Mouse (Mus musculus) thymus, postnatal 4 days (tissue): ENCODE measurements around the gene Tbk1.

ENCODE experiments used
- DNase-seq: peaks from one replicate; pipeline ENCODE4 v3.0.0; 2021

Gene Tbk1

DNA sequence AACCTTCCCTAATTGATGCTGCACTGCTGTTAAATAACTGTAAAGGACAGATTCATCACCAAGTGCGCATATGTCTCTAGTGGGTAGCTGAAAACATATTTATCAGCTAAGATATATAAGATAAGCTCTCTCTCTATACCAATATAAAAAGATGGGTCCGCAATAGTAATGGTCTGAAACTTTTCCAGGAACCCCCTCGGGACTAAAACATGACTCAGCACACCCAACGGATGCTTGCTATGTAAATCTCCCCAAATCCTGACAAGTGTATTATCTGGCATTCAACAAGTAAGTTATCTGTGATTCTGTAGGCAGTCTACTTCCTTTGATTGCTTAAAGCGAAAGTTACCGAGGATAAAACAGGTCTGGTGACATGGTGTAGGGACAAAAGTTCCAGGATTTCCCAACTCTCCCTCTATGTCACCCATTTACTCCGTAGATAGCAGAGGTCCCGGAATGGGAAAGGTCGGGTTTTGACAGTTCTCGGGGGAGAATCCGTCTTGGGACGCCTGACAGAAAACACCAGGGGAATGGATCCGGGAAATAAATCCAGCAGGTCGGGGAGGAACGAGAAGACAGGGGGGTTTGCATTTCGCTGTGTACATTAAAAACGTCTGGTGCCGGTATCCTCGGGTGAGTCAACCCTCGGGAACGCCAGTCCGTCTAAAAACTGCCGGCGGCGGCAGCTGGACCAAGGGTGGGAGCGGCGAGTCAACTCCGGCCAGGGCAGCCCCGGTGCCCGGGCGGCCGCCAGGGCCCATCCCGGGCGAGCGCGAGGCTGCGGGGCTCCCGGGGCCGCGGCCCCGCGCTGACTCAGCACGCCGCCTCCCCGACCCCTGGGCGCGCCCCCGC, 570 bp downstream of the Tbk1 start:
- no peak for DNase-seq

DNA sequence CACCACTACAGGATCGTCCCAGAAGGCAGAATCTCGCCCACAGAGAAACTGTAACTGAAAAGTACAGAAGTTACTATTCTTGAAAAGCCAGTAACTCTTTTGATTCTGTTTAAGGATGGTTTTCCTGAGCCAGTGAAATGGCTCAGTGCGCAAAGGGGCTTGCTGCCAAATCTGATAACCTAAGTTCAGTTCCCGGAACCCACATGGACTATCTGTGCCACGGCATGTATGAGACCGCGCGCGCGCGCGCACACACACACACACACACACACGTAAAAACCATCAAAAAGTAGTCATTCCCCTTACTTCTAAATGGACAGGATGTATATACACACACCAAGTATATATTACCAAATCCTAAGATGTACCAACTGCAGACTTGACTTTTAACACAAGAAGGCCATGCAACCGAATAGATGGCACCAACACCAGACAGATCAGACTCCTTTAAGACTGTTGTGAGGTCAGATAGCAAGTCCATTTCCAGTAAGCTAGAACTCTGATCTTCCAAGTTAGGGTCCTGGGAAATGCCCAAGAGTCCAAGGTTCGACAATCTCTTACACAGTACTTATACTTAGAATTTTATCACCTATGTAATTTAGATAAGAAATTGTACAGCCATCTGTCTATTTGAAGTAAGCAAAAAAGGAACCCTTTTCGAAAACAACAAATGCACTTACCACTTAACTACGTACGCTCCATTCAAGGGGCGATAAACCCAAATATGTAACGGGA, 1.4 kb downstream of the Tbk1 start:
- DNase-seq, result no peak

- DNase-seq, result no peak
Observed at GRCm38 (mm10) chr10:121584033-121584432, 2.6 kb downstream of the Tbk1 start.

DNA sequence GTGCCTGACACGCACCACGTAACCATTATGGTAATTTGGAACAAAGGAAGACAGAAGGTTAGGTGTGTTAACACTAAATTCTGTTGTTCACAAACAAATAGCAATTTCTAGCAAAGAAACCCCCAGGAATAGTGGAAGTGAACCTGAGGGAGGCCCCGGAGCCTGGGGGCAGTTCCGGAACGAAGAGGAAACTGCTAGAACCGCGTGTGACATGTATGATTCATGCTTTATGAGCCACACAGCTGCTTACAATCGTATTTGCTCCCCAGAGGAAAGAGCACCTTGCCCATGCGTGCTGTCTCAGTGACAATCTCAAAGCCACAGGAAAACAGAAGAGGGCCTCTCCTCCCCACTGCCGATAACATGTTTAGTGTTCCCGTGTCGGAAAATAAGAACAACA, 3.6 kb downstream of the Tbk1 start:
- no peak for DNase-seq

GRCm38 (mm10) chr10:121582287-121582686, 4.3 kb downstream of the Tbk1 start:
- no peak for DNase-seq

DNA sequence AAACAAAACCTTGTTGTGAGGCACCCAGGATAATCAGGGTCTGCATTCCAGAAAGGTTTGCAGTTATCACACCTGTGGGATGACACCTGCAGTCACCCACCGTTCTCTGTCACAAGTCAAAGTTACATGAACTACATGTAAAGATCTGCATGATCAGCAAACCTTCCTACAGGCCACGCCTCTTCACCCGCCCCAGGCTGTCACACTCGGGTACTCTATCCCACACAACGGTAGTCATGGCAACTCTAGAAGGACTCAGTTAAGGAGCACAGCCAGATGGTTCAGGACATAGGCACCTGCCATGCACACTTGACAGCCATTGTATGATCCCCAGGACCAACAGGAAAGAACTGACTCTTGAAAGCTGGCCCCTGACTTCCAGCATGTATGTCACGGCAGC, 5.2 kb downstream of the Tbk1 start:
- DNase-seq, result no peak

DNA sequence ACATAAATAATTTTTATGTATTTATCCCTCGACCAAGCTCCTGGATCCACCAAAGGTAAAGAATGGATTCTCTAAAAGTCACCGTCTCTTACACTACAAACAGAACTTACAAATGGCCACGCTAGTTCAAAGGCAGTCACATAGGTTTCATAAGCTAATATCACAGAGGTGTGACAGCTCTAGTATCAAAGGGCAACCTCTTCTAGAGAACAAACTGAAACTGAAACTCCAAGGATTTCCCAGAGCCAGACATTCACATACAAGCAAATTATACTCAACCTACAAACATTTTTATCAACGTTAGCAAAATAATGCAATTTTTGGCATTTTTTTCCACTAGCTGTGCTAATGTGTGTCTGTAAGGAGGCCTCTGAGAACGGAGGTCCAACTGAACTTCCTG, 6.2 kb downstream of the Tbk1 start:
- no peak for DNase-seq

DNA sequence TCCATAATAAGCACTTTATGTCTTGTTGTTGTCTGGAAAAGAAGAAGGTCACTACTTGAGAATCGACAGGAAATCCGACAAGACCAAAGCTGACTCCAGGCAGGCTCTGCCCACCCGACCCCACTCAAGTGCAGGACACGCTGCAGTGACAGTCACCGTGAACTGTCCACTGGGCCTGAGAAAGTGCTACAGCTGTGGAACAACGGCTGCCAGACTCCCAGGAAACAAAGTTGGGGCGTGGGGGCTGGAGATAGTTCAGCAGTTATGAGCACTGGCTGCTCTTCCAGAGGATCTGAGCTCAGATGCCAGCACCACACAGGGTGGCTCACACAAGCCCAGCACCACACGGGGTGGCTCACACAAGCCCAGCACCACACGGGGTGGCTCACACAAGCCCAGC, 10.2 kb downstream of the Tbk1 start:
- no peak for DNase-seq

- DNase-seq, result no peak
Observed at GRCm38 (mm10) chr10:121571511-121572147, 15.0 kb downstream of the Tbk1 start.

GRCm38 (mm10) chr10:121571031-121571430, 15.6 kb downstream of the Tbk1 start:
- DNase-seq, result no peak

DNA sequence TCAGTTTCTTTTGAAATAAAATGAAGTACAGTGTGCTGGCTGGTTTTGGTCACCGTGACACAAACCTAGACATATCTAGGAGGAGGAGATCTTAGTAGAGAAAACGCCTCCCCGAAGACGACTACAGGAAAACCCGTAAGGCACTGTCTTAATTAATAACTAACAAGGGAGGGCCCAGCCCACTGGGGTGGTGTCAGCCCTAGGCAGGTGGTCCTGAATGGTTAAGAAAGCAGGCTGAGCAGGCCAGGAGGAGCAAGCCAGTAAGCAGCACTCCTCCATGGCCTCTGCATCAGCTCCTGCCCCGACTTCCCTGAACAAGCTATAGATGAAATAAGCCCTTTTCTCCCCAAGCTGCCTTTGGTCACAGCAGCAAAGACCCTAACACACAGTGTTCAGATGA, 16.8 kb downstream of the Tbk1 start:
- DNase-seq, result no peak

GRCm38 (mm10) chr10:121569001-121569589, 17.5 kb downstream of the Tbk1 start:
- no peak for DNase-seq

GRCm38 (mm10) chr10:121568534-121568933, 18.1 kb downstream of the Tbk1 start:
- DNase-seq, result no peak

GRCm38 (mm10) chr10:121568026-121568425, 18.6 kb downstream of the Tbk1 start:
- no peak for DNase-seq

DNA sequence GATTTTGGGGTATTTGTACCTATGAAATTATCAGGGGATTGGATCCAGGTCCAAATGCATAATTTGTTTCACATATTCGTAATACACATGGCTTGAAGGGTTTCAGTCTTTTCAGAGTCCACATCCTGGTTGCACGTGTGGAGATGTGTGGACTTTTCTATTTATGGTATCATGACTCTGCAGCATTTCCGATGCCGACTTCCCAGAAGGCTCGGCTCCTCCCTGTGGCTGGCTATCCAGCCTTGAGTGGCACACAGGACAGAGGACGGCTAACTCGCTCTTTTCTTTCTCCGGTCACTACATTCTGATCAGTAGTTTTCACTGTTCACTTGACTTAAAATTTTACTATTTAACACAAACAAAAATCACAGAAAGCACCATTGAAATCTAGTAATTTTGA, 22.1 kb downstream of the Tbk1 start:
- DNase-seq, result no peak

DNA sequence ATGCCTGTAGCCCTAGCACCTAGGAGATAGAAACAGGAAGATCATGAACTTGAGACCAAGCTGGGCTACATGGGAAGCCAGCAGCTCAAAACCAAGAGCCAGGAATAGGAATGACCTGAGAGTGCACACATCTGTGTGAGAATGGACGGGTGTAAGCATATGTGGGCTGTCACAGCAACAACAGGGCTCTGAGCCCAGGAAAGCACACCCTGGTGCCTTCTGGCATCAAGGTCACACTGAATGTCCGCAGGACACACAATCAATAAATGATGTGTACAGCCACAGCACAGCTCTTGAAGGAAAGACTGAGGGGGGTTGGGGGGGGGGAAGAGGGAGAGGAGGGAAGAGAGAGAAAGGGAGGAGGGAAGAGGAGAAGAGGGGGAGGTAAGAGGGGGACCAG, 28.4 kb downstream of the Tbk1 start:
- no peak for DNase-seq

DNA sequence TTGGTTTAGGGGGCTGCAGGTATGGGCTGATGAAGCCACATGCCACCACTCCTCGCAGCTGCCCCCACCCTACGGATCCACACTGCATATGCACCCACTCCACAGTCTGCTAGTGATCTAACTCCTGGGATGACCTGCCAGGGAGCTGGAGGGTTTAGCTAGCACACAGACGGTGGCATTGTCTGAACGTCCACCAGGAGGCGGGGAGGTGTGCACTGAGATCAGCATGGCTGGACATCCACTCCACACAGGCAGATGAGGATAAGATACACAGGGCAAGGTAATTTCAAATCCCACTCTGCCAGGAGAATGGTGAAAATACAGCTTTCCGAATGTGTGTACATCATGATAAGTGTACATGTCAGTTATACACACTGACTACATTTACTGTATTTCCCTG, 30.3 kb downstream of the Tbk1 start:
- no peak for DNase-seq

DNA sequence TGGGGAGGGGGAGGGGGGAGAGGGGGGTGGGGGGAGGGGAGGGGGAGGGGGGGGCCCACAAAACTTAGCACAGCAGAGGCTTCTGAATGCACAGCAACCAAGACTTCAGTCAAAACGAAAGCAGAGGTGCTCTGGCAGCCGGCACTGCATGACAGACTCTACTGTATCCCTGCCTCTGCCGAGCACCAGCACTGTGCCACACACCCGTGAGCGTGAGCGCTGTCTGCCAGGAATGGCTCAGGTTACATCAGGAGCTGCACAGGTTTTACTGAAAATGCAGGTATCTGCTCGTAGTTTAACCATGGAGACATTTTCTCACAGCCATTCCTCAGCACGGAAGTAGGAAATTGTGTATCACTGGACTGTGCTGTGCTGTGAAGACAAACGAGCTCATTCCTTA, 36.3 kb downstream of the Tbk1 start:
- DNase-seq, result no peak

DNA sequence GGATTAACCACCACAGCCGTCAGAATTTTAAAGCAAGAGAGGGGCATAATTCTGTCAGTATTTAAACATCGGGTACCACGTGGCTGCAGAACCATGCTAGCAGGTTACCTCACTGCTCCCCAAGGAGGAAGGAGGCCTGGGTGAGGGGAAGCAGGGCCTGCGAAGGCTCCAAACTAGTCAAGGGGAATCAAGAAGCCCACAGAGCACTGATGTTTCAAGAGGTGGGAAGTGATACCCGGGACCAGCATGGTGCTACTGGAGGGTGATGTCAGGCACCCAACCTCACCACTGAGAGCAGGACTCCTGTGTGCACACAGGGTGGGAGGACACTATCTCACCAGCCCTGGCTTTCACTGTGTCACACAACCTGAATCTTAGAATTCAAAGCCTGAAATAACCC, 36.9 kb downstream of the Tbk1 start:
- no peak for DNase-seq

DNA sequence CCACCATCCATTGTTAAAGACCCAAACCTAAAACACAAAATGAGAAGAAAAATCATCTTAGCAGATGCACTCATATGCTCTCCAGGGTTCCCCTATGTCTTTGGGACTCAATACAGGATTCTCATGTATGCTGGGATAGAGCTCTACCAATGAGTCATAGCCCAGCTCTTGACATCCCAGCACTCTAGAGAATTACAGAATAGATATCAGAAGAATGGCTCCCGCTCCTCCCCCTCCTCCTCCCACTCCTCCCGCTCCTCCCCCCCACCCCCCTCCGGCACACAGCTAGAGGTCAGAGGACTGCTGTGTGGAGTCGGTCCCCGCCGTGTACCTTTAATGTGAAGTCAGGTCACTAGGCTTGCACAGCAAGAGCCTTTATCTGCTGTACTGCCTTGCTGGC, 39.4 kb downstream of the Tbk1 start:
- no peak for DNase-seq

- DNase-seq, result no peak
Observed at GRCm38 (mm10) chr10:121543577-121543976, 43.0 kb downstream of the Tbk1 start.

DNA sequence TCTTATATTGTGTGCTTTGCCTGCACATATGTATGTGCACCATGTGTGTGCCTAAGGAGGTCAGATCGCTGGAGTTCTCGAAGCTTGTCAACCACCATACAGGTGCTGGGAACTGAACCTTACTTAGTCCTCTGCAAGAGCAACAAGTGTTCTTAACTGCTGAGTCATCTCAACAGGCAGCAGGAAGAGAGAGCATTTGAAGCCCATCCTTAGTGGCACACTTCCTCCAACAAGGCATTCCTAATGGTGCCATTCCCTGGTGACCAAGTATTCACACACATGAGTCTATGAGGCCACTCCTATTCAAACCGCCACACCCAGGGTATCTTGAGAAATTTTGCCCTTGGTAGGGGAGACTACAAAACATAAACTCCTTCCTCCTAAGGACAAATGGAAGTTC, 44.4 kb downstream of the Tbk1 start:
- no peak for DNase-seq

- DNase-seq, result no peak
Observed at GRCm38 (mm10) chr10:121534995-121535394, 51.6 kb downstream of the Tbk1 start.
